Mouse (Mus musculus): ENCODE measurements around the gene Tfeb. TPM values are rescaled to one million over a fixed set of nuclear protein-coding genes. Genes with fewer than 3 reads are reported as not detected.

Tfeb gene
- 2.0 and 3.2 TPM in 2 replicates for polyA plus RNA-seq (2012; rRNA removed)

DNA sequence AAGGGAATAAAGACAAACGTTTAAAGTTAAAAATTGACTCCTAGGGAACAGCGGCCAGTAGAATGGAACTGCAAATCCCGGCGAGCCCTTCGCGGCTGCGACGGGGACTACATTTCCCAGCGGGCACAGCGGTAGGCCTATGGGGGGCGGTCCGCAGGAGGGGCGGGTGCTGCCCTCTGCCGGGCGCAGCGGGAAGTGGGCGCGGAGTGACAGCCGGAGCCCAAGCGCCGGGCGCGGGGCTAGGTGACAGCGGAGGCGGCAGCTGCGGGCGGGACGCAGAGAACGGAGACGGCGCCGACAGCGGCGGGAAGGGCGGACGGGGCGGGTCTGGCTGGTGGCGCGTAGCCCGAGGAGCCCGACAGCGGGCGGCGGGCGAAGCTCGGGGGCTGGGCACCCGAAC, at the start of gene Tfeb:
Tfeb (plus strand) TSS at position 175 of the 400 bp plus-strand sequence.
- peak; percentile 96 for DNase-seq (ENCODE audit: low read depth)
- TF ChIP-seq CTCF (IDR thresholded peaks at IDR 0.05; ENCODE audit: borderline replicate concordance, extremely low read depth, insufficient read depth, insufficient read length) (peak; percentile 93), POLR2A (IDR thresholded peaks at IDR 0.05; ENCODE audit: borderline replicate concordance, extremely low read depth, insufficient read depth, insufficient read length, poor library complexity, severe bottlenecking) (no peak)

DNA sequence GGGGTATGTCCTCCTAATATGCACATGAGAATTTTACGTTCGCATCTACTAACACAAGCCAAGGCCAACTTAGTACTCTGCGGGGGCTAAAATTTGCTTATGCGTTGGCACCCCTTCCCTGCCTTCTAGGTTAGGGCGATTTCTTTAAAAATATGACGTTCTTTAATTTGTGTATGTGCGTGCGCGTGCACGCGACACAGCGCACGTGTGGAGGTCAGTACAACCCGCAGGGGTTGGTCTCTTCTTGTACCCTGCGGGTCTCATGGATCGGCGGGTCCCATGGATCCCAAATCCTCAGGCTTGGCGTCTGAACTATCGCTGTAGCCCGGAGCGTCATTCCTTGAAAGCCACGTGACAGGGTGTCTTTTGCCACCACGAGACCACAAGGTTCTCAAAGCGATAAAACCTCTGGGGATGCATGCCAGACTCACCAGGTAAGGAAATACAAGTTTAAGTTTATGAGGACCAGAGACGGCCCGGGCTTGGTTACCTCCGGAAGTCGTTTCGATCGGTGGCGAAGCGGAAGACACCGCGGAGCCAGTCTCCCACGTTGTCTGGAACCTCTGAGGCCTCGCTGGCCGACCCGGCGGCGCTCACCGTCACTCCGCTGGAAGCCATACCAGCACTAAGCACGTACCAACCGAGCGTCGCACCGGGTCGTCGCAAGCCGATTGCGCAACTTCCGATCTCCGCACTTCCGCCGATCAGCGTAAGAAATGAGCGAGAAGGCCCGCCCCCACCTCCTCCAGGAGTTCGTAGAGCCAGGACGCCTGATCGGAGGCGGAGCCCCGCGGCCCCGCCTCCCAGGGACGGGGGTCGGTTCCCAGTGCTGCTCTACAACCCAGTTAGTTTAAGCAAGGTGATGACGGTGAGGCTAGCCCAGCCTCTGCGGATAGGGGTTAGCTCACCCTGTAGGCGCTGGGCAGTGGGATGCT, 49.2 kb upstream of the Tfeb start:
- DNase-seq (ENCODE audit: low read depth) = peak; percentile 99
- no peak for TF ChIP-seq CTCF (IDR thresholded peaks at IDR 0.05; ENCODE audit: borderline replicate concordance, extremely low read depth, insufficient read depth, insufficient read length)
- peak; percentile 53; the same call in 1 of the 2 replicates for TF ChIP-seq POLR2A (IDR thresholded peaks at IDR 0.05; ENCODE audit: borderline replicate concordance, extremely low read depth, insufficient read depth, insufficient read length, poor library complexity, severe bottlenecking)

DNA sequence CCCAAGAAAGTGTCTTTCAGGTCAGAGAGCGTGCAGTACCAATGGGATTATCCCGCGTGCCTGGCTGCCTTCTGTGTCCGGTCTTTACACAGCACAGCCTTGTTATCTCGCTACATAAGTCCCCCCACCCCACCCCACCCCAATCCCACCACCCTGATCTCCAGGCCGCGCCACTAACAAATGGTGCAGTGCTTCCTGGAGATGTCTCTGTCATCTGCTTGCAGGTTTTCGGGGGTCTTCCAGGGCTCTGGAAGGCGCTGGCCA, 48.6 kb upstream of the Tfeb start, which contains the start of gene Tomm6:
Tomm6 (minus strand) TSS at position 43 of the 264 bp plus-strand sequence.
- DNase-seq (ENCODE audit: low read depth) = no peak
- TF ChIP-seq CTCF (IDR thresholded peaks at IDR 0.05; ENCODE audit: borderline replicate concordance, extremely low read depth, insufficient read depth, insufficient read length) (no peak), POLR2A (IDR thresholded peaks at IDR 0.05; ENCODE audit: borderline replicate concordance, extremely low read depth, insufficient read depth, insufficient read length, poor library complexity, severe bottlenecking) (no peak)

DNA sequence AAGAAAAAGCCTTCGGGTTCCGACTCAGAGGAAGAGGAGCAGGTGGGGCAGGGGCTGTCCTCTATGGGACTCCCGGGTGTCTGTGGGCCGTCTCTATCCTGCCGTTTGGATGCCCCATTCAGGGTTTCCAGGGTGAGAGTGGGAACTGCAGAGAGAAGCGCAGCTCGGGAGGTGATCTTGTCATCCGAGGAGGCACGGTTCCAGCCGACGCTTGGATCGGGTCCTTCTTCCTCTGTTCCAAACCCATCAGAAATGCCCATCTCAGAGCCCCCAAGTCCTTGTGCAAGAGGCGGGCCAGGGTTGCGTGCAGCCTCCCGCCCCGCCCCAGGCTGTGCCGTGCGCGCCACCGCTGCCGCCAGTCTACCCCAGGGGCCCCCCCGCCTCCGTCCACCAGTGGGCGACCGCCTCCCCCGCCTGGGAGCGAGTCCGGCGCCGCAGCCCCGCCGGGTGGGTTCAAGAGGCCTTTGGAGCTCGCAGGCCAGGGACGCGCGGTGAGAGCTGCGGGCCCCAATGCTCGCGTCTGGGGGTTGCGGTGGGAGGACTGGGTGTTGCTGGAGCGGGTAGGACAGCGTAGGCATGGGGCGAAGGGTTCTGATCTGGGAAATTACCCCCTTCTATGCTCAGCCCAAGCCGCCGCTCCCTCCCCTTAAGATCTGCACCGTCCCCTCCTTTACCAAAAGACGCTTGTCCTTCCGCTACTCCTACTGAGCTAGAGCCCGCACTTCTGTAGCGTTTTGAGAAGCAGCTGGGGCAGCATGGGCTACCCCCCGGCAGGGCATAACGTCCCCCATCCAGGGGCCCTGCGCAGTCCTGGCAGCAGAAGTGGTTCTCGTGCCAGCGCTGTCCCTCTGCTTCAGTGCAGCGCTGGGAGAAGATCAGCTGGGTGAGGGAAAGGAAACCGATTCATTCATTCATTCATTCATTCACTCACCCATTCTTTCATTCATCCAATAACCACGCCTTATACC, 47.9 kb upstream of the Tfeb start, which contains the start of gene Frs3:
Frs3 (plus strand) TSS at position 423 of the 968 bp plus-strand sequence.
- TF ChIP-seq CTCF (IDR thresholded peaks at IDR 0.05; ENCODE audit: borderline replicate concordance, extremely low read depth, insufficient read depth, insufficient read length) (no peak), POLR2A (IDR thresholded peaks at IDR 0.05; ENCODE audit: borderline replicate concordance, extremely low read depth, insufficient read depth, insufficient read length, poor library complexity, severe bottlenecking) (0 out of 2 replicates have a peak, but pooled peaks have one; percentile 26)
- peak; percentile 84 for DNase-seq (ENCODE audit: low read depth)

DNA sequence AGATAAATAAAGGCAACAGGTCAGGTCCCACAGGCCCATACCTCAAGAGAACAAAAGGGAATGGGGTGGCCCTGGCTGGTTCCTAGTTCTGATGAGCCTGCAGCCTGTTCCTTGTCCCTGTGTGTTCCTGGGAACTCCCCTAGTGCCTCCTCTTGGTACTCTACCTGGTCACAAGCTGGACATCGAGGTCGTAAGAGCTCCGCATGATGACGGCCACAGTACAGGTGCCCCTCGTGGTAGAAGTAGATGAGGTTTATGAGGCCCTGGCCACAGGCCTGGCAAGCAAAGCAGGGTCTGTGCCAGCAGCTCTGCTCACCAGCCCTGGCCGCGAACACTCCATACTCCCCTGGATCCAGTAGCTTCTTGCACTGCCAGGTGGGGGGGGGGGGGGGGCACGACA, 46.9 kb upstream of the Tfeb start:
- TF ChIP-seq CTCF (IDR thresholded peaks at IDR 0.05; ENCODE audit: borderline replicate concordance, extremely low read depth, insufficient read depth, insufficient read length) = no peak
- TF ChIP-seq POLR2A (IDR thresholded peaks at IDR 0.05; ENCODE audit: borderline replicate concordance, extremely low read depth, insufficient read depth, insufficient read length, poor library complexity, severe bottlenecking) = no peak
- DNase-seq (ENCODE audit: low read depth) = no peak

DNA sequence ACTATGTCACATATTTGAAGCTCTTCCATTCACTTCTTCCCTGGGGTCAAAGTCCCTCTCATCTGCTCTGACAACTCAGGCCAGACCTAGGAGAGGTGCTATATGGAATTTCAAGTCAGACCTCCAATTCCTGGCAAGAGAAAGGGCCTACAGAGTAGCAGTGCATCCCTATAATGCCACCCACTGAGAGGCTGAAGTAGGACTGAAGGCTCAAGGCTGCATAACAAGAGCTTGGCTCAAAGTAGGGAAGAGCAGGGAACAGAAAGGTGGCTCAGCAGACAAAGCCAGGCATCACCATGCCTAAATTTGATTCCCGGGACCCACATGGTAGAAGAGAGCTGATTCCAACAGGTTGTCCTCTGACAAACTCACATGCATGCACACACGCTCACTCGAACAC, 45.2 kb upstream of the Tfeb start:
- no peak for DNase-seq (ENCODE audit: low read depth)
- TF ChIP-seq POLR2A (IDR thresholded peaks at IDR 0.05; ENCODE audit: borderline replicate concordance, extremely low read depth, insufficient read depth, insufficient read length, poor library complexity, severe bottlenecking) (no peak), CTCF (IDR thresholded peaks at IDR 0.05; ENCODE audit: borderline replicate concordance, extremely low read depth, insufficient read depth, insufficient read length) (no peak)

DNA sequence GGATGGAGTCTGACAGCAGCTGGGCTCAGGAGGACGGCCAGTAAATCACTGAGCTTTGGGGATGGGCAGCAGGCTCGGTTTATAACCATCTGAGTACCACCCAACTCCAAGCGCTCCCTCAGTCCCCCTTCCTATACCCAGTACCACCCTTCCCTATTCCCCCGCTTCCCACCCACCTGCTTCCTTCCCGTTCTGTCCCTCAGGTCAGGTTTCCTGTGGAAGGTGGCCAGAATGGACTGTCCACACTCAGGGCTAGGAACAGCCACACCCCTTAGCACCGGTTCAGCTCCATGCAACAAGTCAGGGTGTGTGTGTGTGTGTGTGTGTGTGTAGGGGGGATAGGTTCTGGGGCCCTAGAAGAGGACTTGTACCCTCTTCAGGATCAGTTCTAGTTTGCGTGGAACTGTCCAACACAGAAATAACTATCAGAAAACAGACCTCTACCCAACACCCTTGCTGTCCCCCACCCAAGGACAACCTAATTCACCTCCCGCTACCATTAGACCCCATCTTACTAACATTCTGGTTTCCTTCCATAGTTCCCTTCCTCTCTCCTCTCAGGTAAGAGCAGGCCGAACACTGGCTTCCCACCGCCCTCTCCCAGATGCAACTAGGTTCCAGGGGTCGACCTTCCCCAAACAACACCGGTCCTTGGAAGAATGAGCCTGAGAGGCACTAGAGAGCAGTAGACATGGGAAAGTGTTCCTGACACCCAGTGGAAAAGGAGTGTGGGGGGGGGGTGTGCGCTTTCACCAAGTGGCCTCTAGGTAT, 43.0 kb upstream of the Tfeb start:
- DNase-seq (ENCODE audit: low read depth) = no peak
- no peak for TF ChIP-seq CTCF (IDR thresholded peaks at IDR 0.05; ENCODE audit: borderline replicate concordance, extremely low read depth, insufficient read depth, insufficient read length)
- TF ChIP-seq POLR2A (IDR thresholded peaks at IDR 0.05; ENCODE audit: borderline replicate concordance, extremely low read depth, insufficient read depth, insufficient read length, poor library complexity, severe bottlenecking) = no peak

DNA sequence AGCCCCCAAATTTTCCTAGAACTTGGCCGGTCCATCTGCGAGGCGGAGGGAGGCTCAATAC, 42.6 kb upstream of the Tfeb start, which contains the start of gene Gm21981:
Gm21981 (minus strand) TSS at position 14 of the 61 bp plus-strand sequence.
- TF ChIP-seq POLR2A (IDR thresholded peaks at IDR 0.05; ENCODE audit: borderline replicate concordance, extremely low read depth, insufficient read depth, insufficient read length, poor library complexity, severe bottlenecking) = no peak
- no peak for TF ChIP-seq CTCF (IDR thresholded peaks at IDR 0.05; ENCODE audit: borderline replicate concordance, extremely low read depth, insufficient read depth, insufficient read length)
- DNase-seq (ENCODE audit: low read depth) = no peak

DNA sequence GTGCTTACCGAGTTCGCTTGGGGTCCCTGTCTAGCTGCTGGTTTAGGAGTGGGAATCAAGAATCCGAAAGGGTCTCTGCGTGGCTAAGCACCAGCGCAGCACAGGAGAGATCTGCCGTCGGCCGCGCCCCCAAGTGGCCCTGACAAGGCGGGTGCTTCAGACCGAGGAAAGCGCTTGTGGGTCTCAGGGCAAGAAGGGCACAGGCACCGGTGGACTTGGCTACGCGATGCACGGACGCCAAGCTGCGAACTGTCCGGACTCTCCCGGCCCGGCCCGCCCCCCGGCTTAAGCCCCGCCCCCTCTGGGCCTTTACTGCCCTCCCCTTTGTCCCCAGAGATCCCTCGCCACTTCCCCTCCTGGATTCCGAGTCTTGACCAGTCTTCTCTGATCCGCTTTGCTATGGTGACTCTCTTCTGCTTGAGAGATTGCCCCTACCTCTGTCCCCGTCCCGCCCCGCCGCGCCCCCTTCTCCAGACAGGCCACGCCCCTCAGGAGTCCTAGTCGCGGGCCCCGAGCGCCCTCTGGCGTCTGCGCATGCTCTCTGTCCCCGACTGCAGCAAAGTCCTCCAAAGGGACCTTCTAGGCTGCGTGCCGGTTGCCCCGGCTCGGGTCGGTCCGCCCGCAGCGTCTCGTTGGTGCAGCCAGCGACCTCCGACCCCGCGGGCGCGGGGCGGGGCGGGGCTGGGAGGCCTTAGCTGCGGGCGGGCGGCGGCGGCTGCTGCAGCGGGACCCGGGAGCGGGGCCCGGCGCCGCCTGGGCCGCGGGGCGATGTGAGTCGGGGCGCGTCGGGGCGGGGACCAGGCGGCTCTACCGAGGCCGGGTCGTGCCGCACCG, 42.1 kb upstream of the Tfeb start, which contains the start of gene Prickle4:
Prickle4 (minus strand) TSS at position 234 of the 834 bp plus-strand sequence.
- peak; percentile 97 for DNase-seq (ENCODE audit: low read depth)
- TF ChIP-seq POLR2A (IDR thresholded peaks at IDR 0.05; ENCODE audit: borderline replicate concordance, extremely low read depth, insufficient read depth, insufficient read length, poor library complexity, severe bottlenecking) (peak; percentile 54; the same call in 1 of the 2 replicates), CTCF (IDR thresholded peaks at IDR 0.05; ENCODE audit: borderline replicate concordance, extremely low read depth, insufficient read depth, insufficient read length) (peak; percentile 80)

DNA sequence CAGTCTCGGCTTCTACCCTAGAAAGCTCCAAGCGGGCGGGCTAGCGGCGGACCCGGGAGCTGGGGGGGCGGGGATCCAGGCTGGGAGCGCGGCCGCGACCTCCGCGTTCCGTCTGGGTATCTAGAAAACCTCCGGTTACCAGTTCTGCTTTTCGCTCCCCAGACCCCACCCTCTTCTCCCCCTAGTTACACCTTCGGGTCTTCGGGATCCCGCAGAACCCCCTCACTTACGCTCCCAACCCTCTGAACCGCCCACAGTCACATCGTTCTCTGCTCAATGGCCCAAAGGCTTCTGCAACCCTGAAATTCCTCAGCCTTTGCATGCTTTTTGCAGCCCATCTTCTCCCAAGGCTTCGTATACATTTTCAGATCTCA, 41.5 kb upstream of the Tfeb start:
- TF ChIP-seq CTCF (IDR thresholded peaks at IDR 0.05; ENCODE audit: borderline replicate concordance, extremely low read depth, insufficient read depth, insufficient read length) = no peak
- no peak for TF ChIP-seq POLR2A (IDR thresholded peaks at IDR 0.05; ENCODE audit: borderline replicate concordance, extremely low read depth, insufficient read depth, insufficient read length, poor library complexity, severe bottlenecking)
- peak; percentile 41 for DNase-seq (ENCODE audit: low read depth)
